Mouse (Mus musculus): ENCODE results near the gene Amt. TPM values are rescaled to one million over a fixed set of nuclear protein-coding genes. Genes with fewer than 3 reads are reported as not detected.

Amt gene
- under 1 TPM in 1 of 2 experiments, not detected in 1; 0.68 TPM for total RNA-seq (2023)

GRCm38 (mm10) chr9:108296453-108297355 is at the start of gene Amt:
Gene Amt (plus strand): TSS chr9:108296853.

GRCm38 (mm10) chr9:108263690-108264190 is 32.9 kb upstream of the Amt start, which contains the start of gene Dag1:
Gene Dag1 (minus strand): TSS chr9:108263958.

GRCm38 (mm10) chr9:108290016-108290750 is 6.5 kb upstream of the Amt start, which contains the start of gene Nicn1:
Gene Nicn1 (plus strand): TSS chr9:108290429.

GRCm38 (mm10) chr9:108305629-108306520 is 9.2 kb downstream of the Amt start, which contains the start of the genes Rhoa and Tcta:
Gene Rhoa (plus strand): TSS chr9:108306129.
Gene Tcta (minus strand): TSS chr9:108306160.

GRCm38 (mm10) chr9:108338886-108339781 is 42.5 kb downstream of the Amt start, which contains the start of gene Gpx1:
Gene Gpx1 (plus strand): TSS chr9:108338903.

GRCm38 (mm10) chr9:108347540-108348289 is 51.1 kb downstream of the Amt start, which contains the start of gene Usp4:
Gene Usp4 (plus strand): TSS chr9:108347853.

Other genes starting within 250 kb of the Amt start
- 10 to 100 TPM; 18.7 to 19.0 TPM for gene Gmppb, start 247.6 kb upstream of the Amt start, total RNA-seq (2023)
- gene Amigo3, start 243.7 kb upstream of the Amt start, total RNA-seq (2023) = 1 to 10 TPM; 3.6 to 4.6 TPM
- under 1 TPM; 0.37 to 0.93 TPM for gene Mst1, start 216.4 kb upstream of the Amt start, total RNA-seq (2023)
- 10 to 100 TPM; 49.7 to 65.9 TPM for gene Rnf123, start 213.5 kb upstream of the Amt start, total RNA-seq (2023)
- 10 to 100 TPM; 54.8 to 67.8 TPM for gene Apeh, start 202.2 kb upstream of the Amt start, total RNA-seq (2023)
- gene Bsn, start 106.5 kb upstream of the Amt start, total RNA-seq (2023) = under 1 TPM; 0.68 to 0.94 TPM
- 1 to 10 TPM; 6.3 to 6.9 TPM for gene Dag1, start 32.9 kb upstream of the Amt start, total RNA-seq (2023)
- 1 to 10 TPM; 1.0 to 2.8 TPM for gene Nicn1, start 6.4 kb upstream of the Amt start, total RNA-seq (2023)
- 100 to 1,000 TPM; 425 to 443 TPM for gene Rhoa, start 9.3 kb downstream of the Amt start, total RNA-seq (2023)
- gene Tcta, start 9.3 kb downstream of the Amt start, total RNA-seq (2023) = 10 to 100 TPM; 13.5 to 13.9 TPM
- gene Gpx1, start 42.0 kb downstream of the Amt start, total RNA-seq (2023) = 1,000 to 10,000 TPM; 1,372 to 1,471 TPM
- 100 to 1,000 TPM; 119 to 129 TPM for gene Usp4, start 51.0 kb downstream of the Amt start, total RNA-seq (2023)
- 1 to 10 TPM; 1.6 to 2.5 TPM for gene 1700102P08Rik, start 96.0 kb downstream of the Amt start, total RNA-seq (2023)
- not detected for gene Ccdc36, start 131.6 kb downstream of the Amt start, total RNA-seq (2023)
- not detected for gene BC048562, start 139.6 kb downstream of the Amt start, total RNA-seq (2023)
- 10 to 100 TPM; 11.6 to 14.8 TPM for gene Ccdc71, start 163.7 kb downstream of the Amt start, total RNA-seq (2023)
- gene Klhdc8b, start 164.7 kb downstream of the Amt start, total RNA-seq (2023) = 1 to 10 TPM; 2.1 to 2.2 TPM
- gene Lamb2, start 182.9 kb downstream of the Amt start, total RNA-seq (2023) = 1 to 10 TPM in 1 of 2 experiments, under 1 TPM in 1; 0.96 to 1.7 TPM
- 100 to 1,000 TPM; 123 to 147 TPM for gene Usp19, start 193.7 kb downstream of the Amt start, total RNA-seq (2023)
- 100 to 1,000 TPM; 107 to 126 TPM for gene Qars, start 210.9 kb downstream of the Amt start, total RNA-seq (2023)
- 10 to 100 TPM; 82.5 to 91.3 TPM for gene Qrich1, start 220.0 kb downstream of the Amt start, total RNA-seq (2023)